Mouse (Mus musculus) heart, adult 2 months (tissue): ENCODE data around the gene Cd99l2.

ENCODE experiments used
- CTCF ChIP-seq: fragments of 200-600 bp; IDR thresholded peaks from 2 replicates; pipeline ENCODE4 v1.8.1; 2022; ENCODE audit warnings: antibody characterized with exemption, mild to moderate bottlenecking, moderate library complexity
- EP300 ChIP-seq: fragments of 200-500 bp; IDR thresholded peaks from 2 replicates; pipeline ENCODE4 v1.6.1; 2011; ENCODE audit warnings: low read depth, low read length, control low read depth; ENCODE audit not compliant: insufficient read depth
- POLR2A ChIP-seq: fragments of 200-500 bp; IDR thresholded peaks from 2 replicates; pipeline ENCODE4 v1.6.1; 2011; ENCODE audit warnings: mild to moderate bottlenecking, low read depth, low read length, control low read depth; ENCODE audit not compliant: insufficient read depth

GRCm38 (mm10) chrX:71537791-71538190 lies 45.1 kb upstream of the Cd99l2 start:
- TF ChIP-seq CTCF (no peak), POLR2A (no peak), EP300 (no peak)
